Mouse (Mus musculus): ENCODE data around the gene Heatr9. TPM values are rescaled to one million over a fixed set of nuclear protein-coding genes. Genes with fewer than 3 reads are reported as not detected.

Gene Heatr9
- polyA plus RNA-seq, 1 experiment = not detected

DNA sequence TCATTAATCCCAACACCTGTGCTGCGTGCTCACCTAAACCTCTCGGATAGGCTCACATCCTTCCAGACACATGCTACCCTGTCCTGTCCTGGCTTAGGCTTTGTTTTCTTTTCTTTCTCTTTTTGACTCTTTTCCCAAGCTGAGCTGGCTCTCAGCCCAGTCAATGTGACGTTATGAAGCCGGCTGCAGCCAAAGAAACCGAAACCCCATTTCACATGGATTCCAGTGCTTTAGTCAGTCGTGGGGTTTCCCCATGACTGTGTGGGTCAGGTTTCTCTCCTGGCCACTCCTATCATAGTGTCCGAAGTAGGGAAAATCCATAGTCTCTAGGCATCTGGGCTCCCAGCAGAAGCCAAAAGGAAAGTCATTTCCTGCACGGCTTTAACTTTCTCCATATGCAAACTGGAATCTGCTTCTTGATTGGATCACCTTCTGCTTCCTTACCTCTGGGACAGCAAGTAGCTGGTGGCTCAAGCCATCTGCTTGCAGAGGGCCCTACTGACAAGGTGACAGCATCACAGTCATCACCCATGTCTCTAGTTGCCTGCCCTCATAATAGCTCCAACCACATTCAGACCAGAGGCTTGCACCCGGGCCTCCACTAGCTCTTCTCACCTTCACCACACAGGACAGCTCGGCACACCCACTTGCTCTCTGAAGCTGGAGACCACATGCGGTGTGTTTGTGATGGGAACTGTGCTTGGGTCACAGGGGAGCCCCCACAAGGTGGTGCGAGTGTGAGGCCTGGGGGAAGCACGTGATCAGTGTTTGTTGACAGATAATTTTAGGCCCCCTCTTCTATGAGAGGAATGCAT lies 12.8 kb upstream of the Heatr9 start:
- H3K27ac ChIP-seq (ENCODE audit: insufficient read depth, low read length) = no peak overlapping the region
- no peaks in the 10 kb centered on the region for H3K4me1 ChIP-seq (ENCODE audit: control insufficient read depth, insufficient read depth, low read length)
- H3K4me3 ChIP-seq (ENCODE audit: insufficient read depth, low read length) = no peak overlapping the region
- TF ChIP-seq POLR2A (IDR thresholded peaks at IDR 0.05; ENCODE audit: extremely low read depth, insufficient read depth, low read length) = no peak
- TF ChIP-seq CTCF (IDR thresholded peaks at IDR 0.05; ENCODE audit: extremely low read depth, insufficient read depth, low read length) = no peak

DNA sequence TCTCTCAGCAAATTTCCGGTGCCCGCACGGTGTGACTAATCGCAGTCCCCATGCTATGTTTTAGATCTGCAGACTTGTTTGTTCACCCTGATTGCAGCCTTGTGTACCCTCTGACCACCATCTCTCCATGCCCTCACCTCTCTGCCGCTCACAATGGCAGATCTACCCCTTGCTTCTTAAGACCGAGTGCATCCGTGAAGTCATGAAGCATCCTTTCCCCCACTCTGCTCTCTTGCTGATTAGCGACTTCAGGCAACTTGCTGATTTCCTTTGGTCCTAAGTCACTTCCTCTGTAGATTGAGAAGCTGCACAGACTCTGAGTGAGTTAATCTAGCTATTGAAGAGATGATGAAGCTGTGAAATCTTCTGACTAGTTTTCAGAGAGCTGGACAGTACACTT lies 12.2 kb upstream of the Heatr9 start:
- H3K4me3 ChIP-seq (ENCODE audit: insufficient read depth, low read length) = no peak overlapping the region
- no peak overlapping the region for H3K27ac ChIP-seq (ENCODE audit: insufficient read depth, low read length)
- TF ChIP-seq POLR2A (IDR thresholded peaks at IDR 0.05; ENCODE audit: extremely low read depth, insufficient read depth, low read length) (no peak), CTCF (IDR thresholded peaks at IDR 0.05; ENCODE audit: extremely low read depth, insufficient read depth, low read length) (no peak)
- no peaks in the 10 kb centered on the region for H3K4me1 ChIP-seq (ENCODE audit: control insufficient read depth, insufficient read depth, low read length)

DNA sequence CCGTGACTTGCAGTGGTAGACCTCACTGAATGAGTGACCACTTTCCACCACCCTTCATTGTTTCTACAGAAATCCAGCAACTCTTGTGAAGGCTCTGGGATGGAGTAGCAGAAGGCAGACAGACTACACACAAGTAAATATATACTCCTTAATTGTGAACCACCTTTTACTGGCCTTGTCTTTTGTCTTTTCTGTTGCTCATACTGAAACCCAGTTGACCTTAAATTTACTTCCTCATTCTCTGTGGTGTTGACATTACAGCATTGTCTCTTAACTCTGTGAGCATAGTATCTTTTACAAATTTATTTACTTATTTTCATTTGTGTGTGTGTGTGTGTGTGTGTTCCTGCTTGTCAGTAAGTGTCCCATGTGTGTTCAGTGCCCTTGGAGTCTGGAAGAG lies 11.2 kb upstream of the Heatr9 start:
- no peaks in the 10 kb centered on the region for H3K4me1 ChIP-seq (ENCODE audit: control insufficient read depth, insufficient read depth, low read length)
- TF ChIP-seq CTCF (IDR thresholded peaks at IDR 0.05; ENCODE audit: extremely low read depth, insufficient read depth, low read length) = no peak
- no peak for TF ChIP-seq POLR2A (IDR thresholded peaks at IDR 0.05; ENCODE audit: extremely low read depth, insufficient read depth, low read length)
- no peak overlapping the region for H3K4me3 ChIP-seq (ENCODE audit: insufficient read depth, low read length)
- no peak overlapping the region for H3K27ac ChIP-seq (ENCODE audit: insufficient read depth, low read length)

DNA sequence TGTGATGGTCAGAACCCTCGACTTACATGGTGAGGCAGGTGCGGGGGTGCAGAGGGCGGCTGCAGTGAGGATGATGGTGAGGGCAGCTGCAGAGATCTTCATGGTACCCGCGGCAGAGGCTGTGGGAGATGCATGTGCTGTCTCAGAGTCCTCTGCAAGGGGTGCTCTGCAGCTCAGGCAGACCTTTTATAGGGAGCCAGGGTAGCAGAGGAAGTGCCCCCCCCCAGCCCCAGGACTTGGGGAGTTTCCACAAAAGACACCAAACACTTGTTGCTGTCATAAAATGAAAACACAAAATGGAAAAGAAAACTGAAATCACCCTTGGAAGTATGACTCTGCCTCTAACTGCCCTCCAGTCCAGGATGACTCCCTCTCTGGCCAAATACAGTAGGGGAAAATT lies 8.4 kb upstream of the Heatr9 start, which contains the start of gene Ccl5:
Gene Ccl5, minus strand, starts transcription at position 159 of the 400 bp plus-strand sequence.
- Histone ChIP-seq H3K27ac (ENCODE audit: insufficient read depth, low read length) (no peak within 1 kb of the TSS), H3K4me3 (ENCODE audit: insufficient read depth, low read length) (no peak within 1 kb of the TSS)
- TF ChIP-seq POLR2A (IDR thresholded peaks at IDR 0.05; ENCODE audit: extremely low read depth, insufficient read depth, low read length) (no peak), CTCF (IDR thresholded peaks at IDR 0.05; ENCODE audit: extremely low read depth, insufficient read depth, low read length) (no peak)

DNA sequence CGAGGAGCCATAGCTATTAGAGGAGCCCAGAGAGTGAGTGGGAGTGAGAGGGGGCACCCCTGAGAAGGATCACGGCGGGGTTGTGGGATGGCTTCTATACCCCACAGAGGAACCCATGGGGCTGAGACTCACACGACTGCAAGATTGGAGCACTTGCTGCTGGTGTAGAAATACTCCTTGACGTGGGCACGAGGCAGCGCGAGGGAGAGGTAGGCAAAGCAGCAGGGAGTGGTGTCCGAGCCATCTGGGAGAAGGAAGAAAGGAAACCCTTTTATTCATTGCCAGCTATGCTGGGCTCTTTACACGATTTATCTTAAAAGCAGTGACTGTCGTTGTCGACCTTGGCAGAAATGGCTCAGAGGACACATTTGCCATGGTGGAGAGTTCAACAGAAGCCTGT lies 7.0 kb upstream of the Heatr9 start:
- Histone ChIP-seq H3K4me1 (ENCODE audit: control insufficient read depth, insufficient read depth, low read length) (no peaks in the 10 kb centered on the region; the same call in 1 of the 2 replicates), H3K27ac (ENCODE audit: insufficient read depth, low read length) (no peak overlapping the region), H3K4me3 (ENCODE audit: insufficient read depth, low read length) (no peak overlapping the region)
- no peak for TF ChIP-seq POLR2A (IDR thresholded peaks at IDR 0.05; ENCODE audit: extremely low read depth, insufficient read depth, low read length)
- no peak for TF ChIP-seq CTCF (IDR thresholded peaks at IDR 0.05; ENCODE audit: extremely low read depth, insufficient read depth, low read length)

More for the DNA sequence above, 8.4 kb upstream of the Heatr9 start, which contains the start of gene Ccl5:
- no peaks in the 10 kb centered on the region; the same call in 1 of the 2 replicates for H3K4me1 ChIP-seq (ENCODE audit: control insufficient read depth, insufficient read depth, low read length)

DNA sequence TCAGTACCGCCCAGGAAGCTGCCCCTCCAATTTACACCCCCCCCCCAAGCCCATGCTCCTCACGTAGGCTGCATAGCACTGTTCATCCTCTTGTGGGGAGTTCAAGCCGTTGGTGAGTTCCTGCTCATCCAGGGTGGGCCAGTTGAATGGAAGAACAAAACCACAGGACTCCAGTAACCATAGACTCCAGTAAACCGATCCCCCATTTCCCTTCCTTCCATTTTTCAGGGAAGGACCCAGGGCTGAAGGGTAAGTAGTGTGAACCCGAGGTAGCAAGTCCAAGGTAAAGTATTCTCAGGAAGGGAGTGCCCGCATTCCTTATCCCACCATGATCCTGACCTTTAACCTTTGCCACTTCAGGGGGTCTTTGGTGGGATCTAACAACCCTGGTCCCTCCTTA lies 3.6 kb downstream of the Heatr9 start:
- no peak for TF ChIP-seq CTCF (IDR thresholded peaks at IDR 0.05; ENCODE audit: extremely low read depth, insufficient read depth, low read length)
- TF ChIP-seq POLR2A (IDR thresholded peaks at IDR 0.05; ENCODE audit: extremely low read depth, insufficient read depth, low read length) = no peak
- H3K27ac ChIP-seq (ENCODE audit: insufficient read depth, low read length) = no peak overlapping the region

DNA sequence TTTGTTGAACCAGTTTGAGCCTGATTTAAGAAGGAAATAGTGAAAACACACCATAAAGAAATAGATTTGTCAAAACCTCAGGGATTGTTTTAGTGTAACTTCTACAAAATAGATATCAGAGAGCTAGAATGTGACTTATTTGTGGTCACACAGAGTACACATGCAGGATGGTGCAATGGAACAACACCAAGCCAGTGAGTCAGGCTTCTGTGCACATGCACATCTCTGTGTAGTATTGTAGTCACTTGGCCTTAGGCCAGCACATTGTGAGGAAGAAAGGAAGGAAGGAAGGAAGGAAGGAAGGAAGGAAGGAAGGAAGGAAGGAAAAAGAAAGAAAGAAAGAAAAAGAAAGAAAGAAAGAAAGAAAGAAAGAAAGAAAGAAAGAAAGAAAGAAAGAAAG lies 4.8 kb downstream of the Heatr9 start:
- Histone ChIP-seq H3K4me1 (ENCODE audit: control insufficient read depth, insufficient read depth, low read length) (no peaks in the 10 kb centered on the region), H3K27ac (ENCODE audit: insufficient read depth, low read length) (no peak overlapping the region), H3K4me3 (ENCODE audit: insufficient read depth, low read length) (no peak overlapping the region)
- TF ChIP-seq POLR2A (IDR thresholded peaks at IDR 0.05; ENCODE audit: extremely low read depth, insufficient read depth, low read length) = no peak
- no peak for TF ChIP-seq CTCF (IDR thresholded peaks at IDR 0.05; ENCODE audit: extremely low read depth, insufficient read depth, low read length)

More for the DNA sequence above, 3.6 kb downstream of the Heatr9 start:
- no peaks in the 10 kb centered on the region for H3K4me1 ChIP-seq (ENCODE audit: control insufficient read depth, insufficient read depth, low read length)
- no peak overlapping the region for H3K4me3 ChIP-seq (ENCODE audit: insufficient read depth, low read length)

DNA sequence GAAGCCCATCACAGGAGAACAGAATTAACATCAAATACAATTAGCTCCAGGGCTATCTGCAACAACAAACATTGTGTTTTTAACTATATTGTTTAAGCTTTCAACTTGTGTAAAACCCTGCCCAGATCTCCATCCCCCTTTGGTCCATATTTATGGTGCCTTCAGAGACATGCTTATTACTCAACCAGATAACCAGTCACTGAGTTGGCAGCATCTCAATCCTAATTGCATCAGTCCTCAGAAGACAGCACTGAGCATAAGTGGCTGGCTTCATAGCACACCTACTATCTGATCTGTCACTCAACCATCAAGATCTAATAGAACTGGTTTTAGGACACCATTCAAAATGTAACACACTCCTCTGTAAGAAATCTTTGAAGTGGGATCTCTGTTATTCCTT lies 12.5 kb downstream of the Heatr9 start:
- no peaks in the 10 kb centered on the region for H3K4me1 ChIP-seq (ENCODE audit: control insufficient read depth, insufficient read depth, low read length)
- no peak for TF ChIP-seq POLR2A (IDR thresholded peaks at IDR 0.05; ENCODE audit: extremely low read depth, insufficient read depth, low read length)
- no peak for TF ChIP-seq CTCF (IDR thresholded peaks at IDR 0.05; ENCODE audit: extremely low read depth, insufficient read depth, low read length)
- H3K27ac ChIP-seq (ENCODE audit: insufficient read depth, low read length) = no peak overlapping the region
- H3K4me3 ChIP-seq (ENCODE audit: insufficient read depth, low read length) = no peak overlapping the region

DNA sequence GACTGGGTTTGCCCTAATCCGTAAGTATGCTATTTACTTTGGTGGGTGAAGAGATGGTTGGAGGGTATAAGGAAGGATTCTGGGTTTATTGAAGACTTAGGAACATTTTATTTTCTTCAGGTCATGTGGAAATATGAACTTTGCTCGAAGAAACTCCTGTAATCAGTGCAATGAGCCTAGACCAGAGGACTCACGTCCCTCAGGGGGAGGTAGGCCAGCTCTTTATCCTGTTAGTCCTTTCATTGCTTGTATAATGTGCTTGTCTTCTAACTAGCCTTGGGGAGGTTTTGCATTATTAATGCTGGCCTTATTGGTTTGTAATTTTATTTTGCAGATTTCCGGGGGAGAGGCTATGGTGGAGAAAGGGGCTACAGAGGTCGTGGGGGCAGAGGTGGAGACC lies 17.7 kb downstream of the Heatr9 start:
- Histone ChIP-seq H3K4me1 (ENCODE audit: control insufficient read depth, insufficient read depth, low read length) (no peaks in the 10 kb centered on the region; the same call in 1 of the 2 replicates), H3K4me3 (ENCODE audit: insufficient read depth, low read length) (no peak overlapping the region), H3K27ac (ENCODE audit: insufficient read depth, low read length) (no peak overlapping the region)
- no peak for TF ChIP-seq CTCF (IDR thresholded peaks at IDR 0.05; ENCODE audit: extremely low read depth, insufficient read depth, low read length)
- no peak for TF ChIP-seq POLR2A (IDR thresholded peaks at IDR 0.05; ENCODE audit: extremely low read depth, insufficient read depth, low read length)

DNA sequence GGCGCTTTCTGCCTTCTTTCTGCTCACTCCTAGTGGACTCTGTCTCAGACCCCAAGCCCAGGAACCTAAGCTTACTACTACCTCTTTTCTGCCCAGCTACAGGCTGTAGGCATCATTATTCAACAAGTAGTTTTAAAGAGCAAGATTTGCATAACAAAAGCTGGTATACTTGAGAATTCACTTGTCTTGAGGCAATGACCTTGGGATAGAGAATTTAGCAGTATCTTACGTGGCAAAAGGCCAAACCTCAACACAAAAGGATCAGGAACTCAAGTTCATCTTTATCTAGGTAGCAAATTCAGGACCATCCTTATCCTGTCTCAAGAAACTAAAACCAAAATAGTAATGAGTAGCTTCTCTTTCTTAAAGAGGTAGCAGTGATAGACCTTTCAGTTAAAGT lies 26.4 kb downstream of the Heatr9 start:
- Histone ChIP-seq H3K4me3 (ENCODE audit: insufficient read depth, low read length) (no peak overlapping the region), H3K4me1 (ENCODE audit: control insufficient read depth, insufficient read depth, low read length) (no peaks in the 10 kb centered on the region; the same call in 1 of the 2 replicates), H3K27ac (ENCODE audit: insufficient read depth, low read length) (no peak overlapping the region)
- TF ChIP-seq POLR2A (IDR thresholded peaks at IDR 0.05; ENCODE audit: extremely low read depth, insufficient read depth, low read length) (no peak), CTCF (IDR thresholded peaks at IDR 0.05; ENCODE audit: extremely low read depth, insufficient read depth, low read length) (no peak)

Data from cortical plate, adult 2 months (tissue).